Mouse (Mus musculus) left cerebral cortex, adult 2 months (tissue): ENCODE measurements around the gene Ptges2. TPM values are rescaled to one million over a fixed set of nuclear protein-coding genes. Genes with fewer than 3 reads are reported as not detected.

ENCODE experiments used
- DNase-seq, 2 experiments: peaks; one replicate each; pipeline ENCODE4 v3.0.0; 2021 to 2022; ENCODE audit warnings: low spot score in 2 of 2, mixed read lengths in 1 of 2; ENCODE audit errors: extremely low spot score in 1 of 2
- H3K27ac ChIP-seq: fragments of 200-600 bp; 2 replicates; pipeline ENCODE4 v1.8.1; 2022
- H3K4me3 ChIP-seq: fragments of 200-600 bp; 2 replicates; pipeline ENCODE4 v1.8.1; 2022
- CTCF ChIP-seq: fragments of 200-600 bp; IDR thresholded peaks from 2 replicates; pipeline ENCODE4 v1.8.1; 2022; ENCODE audit warnings: antibody characterized with exemption, mild to moderate bottlenecking, moderate library complexity
- intact Hi-C: fragments of 180-260 bp; cut with DNase I; formaldehyde crosslinking; loops from one replicate; pipeline ENCODE4 v1.15.1; 2025
- total RNA-seq, 2 experiments: library from RNA; stranded (reverse); gene quantifications; 2 replicates each; pipeline ENCODE4 v1.2.3; 2021

Ptges2 gene
- total RNA-seq, 2 experiments from 2014 or later, result 47.2 to 47.8 TPM

- DNase-seq, result no peak
- Histone ChIP-seq H3K4me3 (no peak overlapping the region), H3K27ac (0 out of 2 replicates have a peak overlapping the region, but pooled peaks have one; percentile 12)
- no peak for TF ChIP-seq CTCF
- intact Hi-C loops, result no loop called here
These were observed 41.1 kb downstream of the Ptges2 start for GRCm38 (mm10) chr2:32436686-32437372.

DNA sequence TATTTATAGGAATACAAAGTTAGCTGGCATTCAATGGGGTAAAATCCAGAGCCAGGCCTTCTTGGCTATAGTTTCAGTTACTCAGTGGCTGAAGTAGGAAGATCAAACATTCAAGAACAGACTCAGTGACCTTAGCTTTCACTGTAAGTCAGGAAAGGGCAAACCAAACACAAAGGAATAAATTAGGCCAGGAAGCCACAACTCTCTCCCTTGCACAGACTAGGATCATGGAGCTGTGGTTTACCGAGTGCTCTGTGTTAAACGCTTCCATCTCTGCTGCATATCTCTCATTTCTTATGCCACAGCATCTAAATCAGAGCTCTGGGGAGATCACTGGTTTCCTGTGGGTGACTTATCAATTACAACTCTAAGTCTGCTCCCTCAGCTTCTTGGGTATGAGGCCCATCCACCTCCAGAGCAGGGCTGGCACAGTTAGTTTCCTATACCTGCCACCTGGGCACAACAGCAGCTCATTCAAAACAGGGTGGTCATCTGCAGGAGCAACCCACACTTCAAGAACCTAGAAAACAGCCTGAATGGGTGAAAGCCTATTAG, 42.0 kb downstream of the Ptges2 start:
- no peak for TF ChIP-seq CTCF
- H3K27ac ChIP-seq, result 0 out of 2 replicates have a peak overlapping the region, but pooled peaks have one; percentile 12
- intact Hi-C loops, result no loop called here
- no peak overlapping the region for H3K4me3 ChIP-seq
- DNase-seq, result no peak

DNA sequence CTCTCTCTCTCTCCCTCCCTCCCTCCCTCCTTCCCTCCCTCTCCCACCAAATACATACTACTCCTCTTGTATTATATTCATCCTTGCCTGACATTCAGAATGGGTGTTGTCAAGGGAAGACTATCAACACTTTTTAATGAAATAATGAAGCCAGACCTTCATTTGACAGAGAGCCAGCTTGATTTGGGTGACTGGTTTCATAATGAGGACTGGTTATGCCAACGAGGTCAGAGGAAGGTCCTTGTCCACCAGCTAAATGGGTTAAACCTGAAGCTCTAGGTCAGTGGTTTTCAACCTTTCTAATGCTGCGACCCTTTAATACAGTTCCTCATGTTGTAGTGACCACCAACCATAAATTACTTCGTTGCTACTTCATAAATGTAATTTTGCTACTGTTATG, 43.0 kb downstream of the Ptges2 start:
- H3K4me3 ChIP-seq, result no peak overlapping the region
- TF ChIP-seq CTCF, result no peak
- H3K27ac ChIP-seq, result no peak overlapping the region
- no peak for DNase-seq
- intact Hi-C loops, result no loop called here

DNA sequence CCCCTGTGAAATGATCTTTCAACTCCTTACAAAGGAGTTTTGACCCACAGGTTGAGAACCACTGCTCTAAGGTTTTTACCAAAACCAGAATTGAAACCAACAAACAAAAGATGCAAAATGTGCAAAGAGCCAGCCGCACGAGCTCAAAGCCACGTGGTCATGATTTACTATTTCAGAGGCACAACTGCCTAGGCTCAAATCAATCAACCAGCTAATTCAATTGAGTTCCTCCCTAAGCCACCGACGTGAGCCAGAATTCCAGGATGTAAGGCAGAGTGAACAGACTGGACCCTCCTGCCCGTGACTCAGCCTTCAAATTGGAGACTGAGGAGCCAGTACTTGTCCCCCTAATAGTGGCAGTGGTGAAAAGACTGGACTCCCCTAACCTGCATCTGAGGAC, 43.5 kb downstream of the Ptges2 start:
- intact Hi-C loops, result no loop called here
- no peak for DNase-seq
- no peak overlapping the region for H3K4me3 ChIP-seq
- H3K27ac ChIP-seq, result no peak overlapping the region
- TF ChIP-seq CTCF, result no peak

DNA sequence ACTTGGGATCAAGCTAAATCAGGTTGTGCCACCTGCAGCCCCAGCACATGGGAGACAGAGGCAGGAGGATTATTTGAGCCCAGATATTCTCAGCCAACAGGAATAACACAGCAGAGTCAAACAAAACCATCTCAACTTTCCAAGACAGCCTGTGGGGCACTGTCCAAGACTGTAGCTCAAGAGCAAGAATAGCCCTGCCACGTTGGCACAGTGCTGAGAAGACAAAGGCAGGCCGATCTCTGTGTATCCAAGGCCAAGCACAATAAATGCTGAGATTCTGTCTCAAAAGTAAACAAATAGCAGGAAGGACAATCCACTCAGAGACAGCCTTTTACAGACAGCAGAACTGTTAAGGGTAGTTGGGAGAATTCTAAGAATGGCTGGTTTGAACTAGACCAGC, 44.5 kb downstream of the Ptges2 start:
- intact Hi-C loops, result no loop called here
- Histone ChIP-seq H3K4me3 (no peak overlapping the region), H3K27ac (no peak overlapping the region)
- DNase-seq, result no peak
- no peak for TF ChIP-seq CTCF

GRCm38 (mm10) chr2:32440632-32441031, 44.9 kb downstream of the Ptges2 start:
- intact Hi-C loops, result no loop called here
- no peak for DNase-seq
- no peak overlapping the region for H3K27ac ChIP-seq

GRCm38 (mm10) chr2:32441550-32441949, 45.9 kb downstream of the Ptges2 start:
- no peak for TF ChIP-seq CTCF
- intact Hi-C loops, result no loop called here
- Histone ChIP-seq H3K4me3 (no peak overlapping the region), H3K27ac (no peak overlapping the region)
- DNase-seq, result no peak

More at GRCm38 (mm10) chr2:32440632-32441031, 44.9 kb downstream of the Ptges2 start:
- H3K4me3 ChIP-seq, result no peak overlapping the region
- no peak for TF ChIP-seq CTCF

DNA sequence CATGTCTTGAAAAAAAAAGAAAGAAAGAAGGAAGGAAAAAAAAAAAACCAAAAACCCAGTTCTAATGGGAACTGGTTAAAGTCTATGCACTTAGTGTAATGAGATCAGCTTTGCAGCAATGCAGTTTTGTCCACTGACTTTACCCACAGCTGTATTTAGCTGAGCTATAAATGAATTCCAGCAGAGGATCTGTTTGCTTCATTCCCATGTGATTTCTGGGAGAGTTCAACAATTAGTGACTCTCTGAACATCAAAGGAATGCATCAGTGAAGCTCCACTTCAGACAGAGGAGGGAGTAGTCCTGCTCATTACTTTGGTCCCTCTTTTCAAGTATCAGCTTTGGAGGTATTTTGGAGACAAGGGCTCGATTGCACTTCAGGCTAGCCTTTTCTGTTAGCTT, 49.8 kb downstream of the Ptges2 start:
- H3K4me3 ChIP-seq, result no peak overlapping the region
- TF ChIP-seq CTCF, result no peak
- no peak overlapping the region for H3K27ac ChIP-seq
- no peak for DNase-seq
- intact Hi-C loops, result no loop called here

DNA sequence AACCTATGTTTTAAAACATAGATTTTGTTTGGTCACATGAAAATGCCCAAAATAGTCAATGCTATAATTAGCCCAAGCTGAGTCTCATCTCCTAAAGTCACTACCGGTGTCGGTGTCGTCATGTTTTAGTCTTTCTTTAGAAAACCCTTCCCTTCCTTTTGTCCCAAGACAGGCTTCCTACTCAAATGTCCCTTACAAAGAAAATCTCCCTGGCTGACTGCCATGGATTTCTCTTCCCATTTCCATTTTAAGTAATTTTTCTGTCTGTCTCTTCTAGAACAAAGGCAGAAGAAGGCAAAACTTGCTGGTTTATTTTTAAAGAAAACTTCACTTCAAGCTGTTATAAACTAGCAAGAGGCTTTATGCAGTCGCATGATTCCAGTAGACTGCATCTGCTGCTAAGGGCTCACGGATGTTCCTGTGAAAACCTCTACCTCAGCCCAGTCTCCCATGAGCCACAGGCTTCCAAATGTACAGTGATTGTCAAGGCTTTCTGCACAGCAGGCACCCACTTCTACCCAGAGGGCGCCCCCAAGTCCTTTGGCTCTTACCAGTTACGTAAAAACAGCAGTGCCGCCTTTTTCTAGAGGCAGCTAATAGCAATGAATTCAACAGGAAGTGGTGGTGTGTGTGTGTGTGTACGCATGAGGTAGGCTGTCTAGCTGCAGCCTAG, 51.7 kb downstream of the Ptges2 start:
- peak; percentile 29 to 31 for DNase-seq
- intact Hi-C loops, result no loop called here
- TF ChIP-seq CTCF, result no peak

DNA sequence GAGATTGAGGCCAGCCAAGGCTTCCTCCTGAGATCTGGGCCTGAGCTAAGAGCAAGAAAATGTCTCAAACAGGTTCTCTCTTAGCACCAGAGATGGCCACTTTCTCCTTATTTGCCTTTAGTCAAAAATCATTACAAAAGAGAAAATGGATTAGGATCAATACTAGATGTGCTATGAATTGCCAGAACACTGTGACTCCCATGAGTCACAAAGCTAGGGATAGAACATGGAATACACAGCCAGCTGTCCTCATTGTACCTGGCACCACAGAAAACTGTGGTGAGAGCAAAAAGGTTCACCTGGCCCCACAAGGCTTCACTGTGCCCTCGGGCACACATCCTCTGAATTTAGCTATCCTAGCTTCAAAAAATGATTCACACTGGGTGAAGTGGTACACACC, 52.8 kb downstream of the Ptges2 start:
- no peak for DNase-seq

More for the DNA sequence above, 51.7 kb downstream of the Ptges2 start:
- Histone ChIP-seq H3K4me3 (no peak overlapping the region; the same call in 1 of the 2 replicates), H3K27ac (peak overlapping the region; percentile 85)

GRCm38 (mm10) chr2:32449761-32450754, 54.4 kb downstream of the Ptges2 start, which contains the start of gene Naif1:
Gene Naif1, plus strand, starts transcription at chr2:32450457.
- intact Hi-C loops, result loop anchor here (2.0 kb wide), 1 partner anchor 19 kb away; no protein-coding TSS in a partner anchor

More for the DNA sequence above, 52.8 kb downstream of the Ptges2 start:
- intact Hi-C loops, result no loop called here
- Histone ChIP-seq H3K27ac (peak overlapping the region; percentile 85), H3K4me3 (no peak overlapping the region)
- TF ChIP-seq CTCF, result no peak

More at GRCm38 (mm10) chr2:32449761-32450754, 54.4 kb downstream of the Ptges2 start, which contains the start of gene Naif1:
- no peak for TF ChIP-seq CTCF
- H3K4me3 ChIP-seq, result peak within 1 kb of the TSS; percentile 86
- peak within 1 kb of the TSS; percentile 87 for H3K27ac ChIP-seq
- peak; percentile 43 to 45 for DNase-seq
